Mouse (Mus musculus): ENCODE results near the gene Guk1. TPM values are rescaled to one million over a fixed set of nuclear protein-coding genes. Genes with fewer than 3 reads are reported as not detected.

Gene Guk1
- polyA plus RNA-seq, 1 experiment, result 118 TPM

DNA sequence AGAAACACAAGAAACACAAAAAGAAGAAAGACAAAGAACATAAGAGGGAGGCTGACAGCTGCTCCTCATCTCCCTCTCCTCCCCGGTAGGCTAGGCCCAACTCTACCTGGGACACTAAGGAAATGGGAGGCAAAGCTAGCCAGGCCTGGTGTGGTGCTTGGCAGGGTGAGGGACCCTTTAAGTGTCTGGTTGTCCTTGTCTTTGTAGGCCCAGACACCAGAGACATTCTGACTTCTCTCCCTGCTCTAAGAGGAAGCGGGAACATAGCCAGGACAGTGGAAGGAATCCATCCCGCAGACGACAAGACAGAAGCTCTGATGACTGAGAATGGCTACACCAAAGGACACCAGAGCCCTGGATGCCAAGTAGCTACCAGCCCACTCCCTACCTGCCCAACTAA lies 18.0 kb upstream of the Guk1 start:
- no peak for DNase-seq (ENCODE audit: low spot score)

DNA sequence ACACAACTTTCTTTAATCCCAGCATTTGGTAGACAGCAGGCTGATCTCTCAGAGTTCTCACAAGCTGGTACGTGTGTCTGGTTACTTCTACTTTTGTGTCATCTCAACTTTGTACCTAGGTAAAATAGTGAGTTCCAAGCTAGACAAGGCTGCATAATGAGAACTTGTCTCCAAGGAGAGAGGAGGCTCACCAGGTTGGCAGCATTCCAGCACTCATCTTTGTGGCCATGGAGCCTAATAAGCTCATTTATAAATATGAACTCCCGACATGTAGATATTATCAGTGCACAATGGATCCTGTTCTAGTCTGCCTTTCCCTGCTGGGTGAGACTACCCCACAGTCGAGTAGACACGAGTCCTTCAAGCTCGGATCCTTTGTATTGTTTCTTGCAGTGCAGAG lies 17.6 kb upstream of the Guk1 start:
- DNase-seq (ENCODE audit: low spot score), result no peak

DNA sequence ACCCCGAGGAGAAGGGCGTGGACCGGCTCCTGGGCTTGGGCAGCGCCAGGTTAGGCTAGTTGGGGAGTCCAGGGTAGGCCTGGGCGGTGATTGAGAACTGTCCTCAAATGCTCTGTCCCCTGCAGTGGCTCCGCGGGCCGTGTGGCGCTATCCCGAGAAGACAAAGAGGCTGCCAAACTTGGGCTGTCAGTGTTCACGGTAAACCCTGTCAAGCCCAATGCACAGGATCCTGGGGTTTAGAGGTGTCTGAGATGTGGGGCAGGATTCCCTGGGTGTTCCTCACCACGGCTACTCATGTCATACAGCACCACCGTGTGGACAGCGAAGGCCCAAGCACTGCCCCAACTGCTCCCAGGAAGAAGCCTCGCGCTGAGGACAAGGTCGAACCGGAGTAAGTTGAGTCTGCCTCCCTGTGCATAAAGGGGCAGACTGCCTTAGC lies 17.0 kb upstream of the Guk1 start:
- peak; percentile 52 for DNase-seq (ENCODE audit: low spot score)

DNA sequence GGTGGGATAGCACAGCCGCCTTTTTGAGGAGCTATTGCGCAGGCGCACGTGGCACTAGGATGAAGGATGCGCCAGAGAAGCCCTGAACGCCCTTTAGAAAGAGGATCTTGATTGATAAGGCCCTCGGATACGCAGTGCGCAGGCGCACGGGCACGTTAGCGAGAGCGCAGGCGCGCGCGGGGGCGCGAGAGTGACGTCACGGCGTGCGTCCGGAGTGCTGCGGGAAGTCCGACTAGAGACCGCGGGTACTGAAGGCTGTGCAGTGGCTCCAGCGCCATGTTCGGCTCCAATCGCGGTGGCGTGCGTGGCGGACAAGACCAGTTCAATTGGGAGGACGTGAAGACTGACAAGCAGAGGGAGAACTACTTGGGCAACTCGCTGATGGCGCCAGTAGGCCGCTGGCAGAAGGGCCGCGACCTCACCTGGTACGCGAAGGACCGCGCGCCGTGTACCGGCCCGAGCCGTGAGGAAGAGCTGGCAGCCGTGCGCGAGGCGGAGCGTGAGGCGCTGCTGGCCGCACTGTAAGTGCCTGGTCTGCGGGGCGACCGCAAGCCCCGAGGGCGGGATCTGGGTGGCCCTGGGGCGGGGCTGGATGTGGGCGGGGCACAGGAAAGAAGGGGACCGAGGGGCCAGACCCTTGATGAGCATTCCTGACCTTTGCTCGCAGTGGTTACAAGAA lies 16.3 kb upstream of the Guk1 start, which contains the start of gene 2310033P09Rik:
2310033P09Rik (plus strand) TSS at position 169 of the 679 bp plus-strand sequence.
- peak; percentile 84 for DNase-seq (ENCODE audit: low spot score)

- DNase-seq (ENCODE audit: low spot score), result peak; percentile 82
Observed at GRCm38 (mm10) chr11:59202081-59202995, 10.3 kb upstream of the Guk1 start, which contains the start of gene Mrpl55. Mrpl55 (plus strand) TSS chr11:59202486.

GRCm38 (mm10) chr11:59201216-59202002 lies 9.4 kb upstream of the Guk1 start:
- DNase-seq (ENCODE audit: low spot score), result no peak

DNA sequence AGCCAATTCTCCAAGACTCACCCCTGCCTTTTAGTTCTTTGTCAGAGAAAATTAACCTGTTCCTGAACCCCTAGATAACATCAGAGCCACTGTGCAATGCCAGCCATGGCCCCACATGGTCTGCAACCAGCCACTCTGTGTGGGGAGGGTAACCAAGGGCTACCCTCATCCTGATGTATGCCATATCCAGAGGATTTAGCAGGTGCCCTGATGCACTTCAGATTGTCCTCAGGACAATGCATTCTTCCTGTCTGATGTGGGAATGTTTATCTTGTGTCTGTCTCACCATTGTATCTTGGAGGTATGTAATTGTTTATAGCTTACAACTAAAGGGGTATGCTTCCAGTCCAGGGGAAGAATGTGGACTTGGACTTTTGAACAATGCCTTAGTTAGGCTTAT lies 4.2 kb upstream of the Guk1 start:
- DNase-seq (ENCODE audit: low spot score), result no peak

DNA sequence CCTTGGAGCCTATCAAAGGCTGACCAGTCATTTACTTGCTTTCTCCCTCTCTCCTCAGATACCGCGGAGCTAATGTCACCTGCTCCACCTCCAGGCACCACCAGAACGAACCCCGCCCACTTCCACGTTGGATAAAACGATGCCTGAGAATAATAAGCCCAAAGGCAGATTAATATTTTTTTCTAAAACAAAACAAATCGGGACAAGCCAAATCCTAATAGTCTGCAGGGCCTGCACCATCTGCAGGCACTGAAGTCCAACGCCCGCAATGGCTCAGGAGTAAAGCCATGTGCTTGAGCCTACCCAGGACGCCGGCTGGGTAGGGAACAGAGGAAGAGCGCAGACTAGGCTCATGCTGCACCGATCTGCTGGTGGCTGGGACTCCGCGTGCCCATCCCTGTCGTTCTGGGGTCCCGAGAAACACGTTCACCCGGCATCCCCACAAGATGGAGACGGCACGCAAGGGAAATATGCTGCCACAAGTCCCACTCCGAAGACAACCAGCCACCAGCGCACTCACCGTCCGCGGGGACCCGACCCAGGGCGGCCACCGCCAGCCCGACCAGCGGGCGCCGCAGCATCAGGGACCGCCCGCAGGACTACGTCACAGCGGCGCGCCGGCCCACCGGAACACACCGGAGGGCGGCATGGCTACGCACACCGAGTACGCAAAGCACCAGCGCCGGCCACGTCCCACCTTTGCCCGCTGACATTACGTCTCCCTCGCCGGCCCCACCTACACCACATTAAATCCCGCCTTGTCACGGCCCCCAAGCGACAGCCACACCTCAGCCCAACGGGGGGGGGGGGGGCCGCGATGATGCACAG lies 567 bp downstream of the Guk1 start:
- DNase-seq (ENCODE audit: low spot score), result peak; percentile 91

- no peak for DNase-seq (ENCODE audit: low spot score)
Observed at GRCm38 (mm10) chr11:59187706-59188105, 4.3 kb downstream of the Guk1 start.

GRCm38 (mm10) chr11:59185490-59185889 lies 6.5 kb downstream of the Guk1 start:
- no peak for DNase-seq (ENCODE audit: low spot score)

- DNase-seq (ENCODE audit: low spot score), result no peak
Observed at GRCm38 (mm10) chr11:59183821-59184220, 8.2 kb downstream of the Guk1 start.

DNA sequence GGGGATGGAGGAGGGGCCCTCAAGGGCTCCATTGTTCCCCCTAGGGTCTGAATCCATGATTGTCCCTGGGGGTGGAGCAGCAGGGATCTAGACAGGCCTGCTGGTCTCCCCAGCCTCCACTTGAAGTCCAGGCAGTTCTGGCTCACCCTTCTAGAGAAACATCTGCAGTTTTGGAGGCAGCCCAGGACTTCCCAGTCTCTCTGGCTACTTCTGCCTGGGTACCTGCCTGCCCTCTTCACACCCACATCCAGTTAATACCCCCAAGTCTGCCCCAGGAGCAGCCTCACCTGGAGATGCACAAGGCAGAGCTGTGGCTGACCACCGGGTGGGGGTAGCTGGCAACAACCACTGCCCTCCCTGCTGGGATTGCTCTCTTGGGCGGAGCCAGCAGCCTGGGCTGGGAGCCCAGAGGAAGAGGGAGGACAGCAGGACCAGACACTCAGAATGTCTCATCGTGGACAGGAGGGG lies 9.1 kb downstream of the Guk1 start, which contains the start of gene Gjc2:
Gjc2 (minus strand) TSS at position 350 of the 468 bp plus-strand sequence.
- DNase-seq (ENCODE audit: low spot score), result no peak

- DNase-seq (ENCODE audit: low spot score), result no peak
Observed at GRCm38 (mm10) chr11:59176921-59177320, 15.1 kb downstream of the Guk1 start.

DNA sequence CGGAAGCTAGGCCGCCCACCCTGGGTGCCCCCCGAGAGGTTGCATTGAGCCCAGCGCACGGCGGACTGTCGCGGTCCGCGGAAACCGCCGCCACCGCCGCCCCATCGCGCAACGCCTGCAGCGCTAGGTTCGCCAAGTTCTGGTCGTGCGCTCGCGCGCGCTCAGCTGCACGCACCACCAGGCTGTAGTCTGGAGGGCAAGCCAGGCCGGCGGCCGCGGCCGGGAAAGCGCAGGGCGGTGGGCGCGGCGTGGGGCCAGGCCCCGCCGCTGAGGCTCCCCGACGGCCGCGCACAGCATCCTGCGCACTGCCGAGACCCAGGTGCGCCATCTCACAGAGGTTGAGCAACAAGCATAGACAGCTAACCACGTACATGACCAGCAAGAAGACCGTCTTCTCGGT lies 15.5 kb downstream of the Guk1 start:
- DNase-seq (ENCODE audit: low spot score), result no peak

DNA sequence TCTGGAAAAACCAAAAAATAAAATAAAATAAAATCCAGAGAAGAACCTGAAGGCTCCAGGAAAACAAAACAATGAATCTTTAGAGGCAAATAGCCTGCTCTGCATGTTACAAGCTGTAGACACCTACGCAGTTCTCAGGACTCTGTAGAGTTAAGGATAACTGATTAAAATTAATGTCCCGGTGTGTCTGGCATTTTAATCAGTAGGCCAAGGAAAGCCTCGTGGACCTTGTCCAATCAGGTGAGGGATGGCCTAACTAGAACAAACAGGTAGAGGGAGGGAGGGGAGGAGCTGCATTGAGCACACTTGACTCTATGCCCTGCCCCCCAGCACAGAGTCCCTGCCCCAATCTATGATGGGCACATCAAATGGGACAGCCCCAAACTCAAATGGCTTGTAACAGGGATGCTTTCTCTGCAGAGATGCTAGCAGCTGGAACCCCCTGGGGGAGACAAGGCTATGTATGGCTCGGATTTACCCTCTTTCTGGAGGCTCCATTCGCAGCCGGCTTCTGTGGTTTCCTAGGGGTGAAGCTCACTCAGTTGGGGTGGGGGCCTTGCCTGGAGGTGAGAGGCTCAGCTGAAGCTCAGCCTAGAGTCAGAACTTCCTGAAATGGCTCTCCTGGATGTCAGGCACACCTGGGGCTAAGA lies 17.7 kb downstream of the Guk1 start:
- no peak for DNase-seq (ENCODE audit: low spot score)

DNA sequence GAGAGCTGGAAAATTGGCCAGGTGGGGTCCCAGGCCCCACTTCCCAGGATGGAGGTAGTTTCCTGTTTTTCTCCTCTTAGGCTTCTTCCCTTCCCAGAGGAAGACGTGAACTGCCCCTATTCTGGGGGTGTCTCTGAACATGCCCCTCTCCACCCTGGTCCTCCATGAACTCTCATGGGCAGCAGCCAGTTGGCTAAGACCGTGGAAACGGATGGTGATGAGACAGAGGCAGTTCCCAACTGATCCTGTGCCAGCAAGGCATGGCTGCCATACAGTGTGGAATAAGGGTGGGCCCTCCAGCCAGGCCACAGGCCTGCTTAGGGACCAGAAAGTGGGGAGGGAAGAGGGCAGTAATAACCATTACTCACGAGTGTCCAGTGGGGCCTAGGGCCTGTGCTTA lies 21.5 kb downstream of the Guk1 start:
- DNase-seq (ENCODE audit: low spot score), result no peak

DNA sequence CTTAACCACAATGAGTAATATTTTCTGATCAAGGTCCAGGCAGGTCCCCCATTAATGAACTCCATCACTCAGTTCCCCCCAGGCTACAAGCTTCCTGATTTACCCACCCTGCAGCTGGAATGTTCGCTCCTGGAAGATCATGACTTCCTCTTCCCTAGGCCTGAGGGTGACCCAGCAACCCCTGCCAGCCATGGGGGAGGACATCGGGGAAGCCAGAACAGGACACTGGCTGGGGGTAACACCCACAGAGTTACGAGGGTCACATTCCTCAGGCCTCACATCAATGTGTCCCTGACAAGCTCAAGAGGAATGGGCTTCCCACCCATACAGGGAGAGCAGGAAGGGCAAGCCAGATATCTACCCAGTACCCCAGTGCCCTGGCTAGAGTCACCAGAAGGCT lies 22.2 kb downstream of the Guk1 start:
- DNase-seq (ENCODE audit: low spot score), result no peak

DNA sequence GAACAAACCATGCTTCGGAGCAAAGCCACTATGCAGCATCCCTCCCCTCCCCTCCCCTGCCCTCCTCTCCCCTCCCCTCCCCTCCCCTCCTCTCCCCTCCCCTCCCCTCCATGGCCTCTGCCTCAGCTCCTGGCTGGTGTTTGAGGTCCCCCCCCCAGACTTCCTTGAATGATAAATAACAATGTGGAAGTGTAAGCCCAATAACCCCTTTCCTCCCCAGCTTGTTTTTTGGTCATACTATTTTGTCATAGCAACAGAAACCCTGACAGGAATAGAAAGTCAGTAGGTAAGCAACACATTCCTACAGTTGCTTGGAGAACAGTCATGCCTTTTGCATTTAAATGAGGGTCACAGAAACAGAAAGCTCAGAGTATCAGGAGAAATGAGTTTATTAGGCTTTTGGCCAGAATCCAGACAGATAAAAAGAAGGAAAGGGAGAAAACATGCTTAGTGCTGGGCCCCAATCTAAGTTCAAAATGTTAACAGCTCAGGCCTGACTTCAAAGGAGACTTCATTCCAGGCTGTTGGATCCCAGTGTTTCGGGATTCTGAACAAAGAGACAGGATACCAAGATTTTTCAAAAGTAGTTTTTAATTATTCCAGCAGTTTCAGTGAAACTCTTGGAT lies 26.3 kb downstream of the Guk1 start:
- no peak for DNase-seq (ENCODE audit: low spot score)

DNA sequence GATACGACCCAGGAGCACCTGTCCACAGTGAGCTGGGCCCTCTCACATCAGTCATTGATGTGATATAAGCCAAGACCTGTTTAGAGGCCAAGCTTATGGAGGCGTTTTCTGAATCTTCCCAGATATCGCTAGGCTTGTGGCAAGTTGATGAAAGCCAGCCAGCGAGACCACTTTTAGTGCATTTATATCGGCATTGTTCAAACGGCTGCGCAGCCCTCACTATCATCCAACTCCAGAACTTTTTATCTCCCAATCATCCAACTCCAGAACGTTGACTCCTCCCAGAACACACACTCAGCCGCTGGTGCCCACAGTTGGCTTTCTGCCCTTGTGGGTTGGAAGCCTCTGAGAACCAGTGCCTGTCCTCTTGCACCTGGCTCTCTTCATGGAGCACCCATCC lies 27.6 kb downstream of the Guk1 start:
- no peak for DNase-seq (ENCODE audit: low spot score)

All from urinary bladder, adult 2 months (tissue).